ENCODE assay signal across 21 mouse cellular contexts in genomic region chr5:133171266-133171665, GRCm38 (mm10).
A peak's percentile ranks its signal among the peaks of the same experiment; 100 is the strongest.
DNase-seq lines count a peak whose midpoint lies in the region; TF ChIP-seq lines count a peak whose summit lies in the region.
"Had no signal": no experiment of that assay in that cellular context is flagged by ENCODE, and none has a peak within 500 bp of the region (broad histone marks: within the 10 kb centered on the region; RNA-seq: fewer than 3 reads in every experiment).

No protein-coding gene starts in this region.

- H3K4me3 ChIP-seq in heart, adult 2 months = no peak overlapping the region
- H3K4me3 ChIP-seq: heart, embryonic 15.5 days; hindbrain, embryonic 13.5 days had no signal

- H3K27ac ChIP-seq in heart, adult 2 months = no peak overlapping the region
- H3K27ac ChIP-seq: heart, embryonic 15.5 days; hindbrain, embryonic 13.5 days had no signal

- no peaks in the 10 kb centered on the region for H3K36me3 ChIP-seq in heart, adult 2 months (ENCODE audit: control insufficient read depth, insufficient read depth, low read length)
- H3K36me3 ChIP-seq: G1E; heart, embryonic 15.5 days; hindbrain, embryonic 13.5 days had no signal

- no peak for TF ChIP-seq EP300 in heart, adult 2 months (IDR thresholded peaks at IDR 0.05; ENCODE audit: insufficient read depth, low read depth, low read length)

- peaks cover 2% of the 10 kb centered on the region; the same call in 1 of the 2 replicates for H3K4me1 ChIP-seq in heart, adult 2 months (ENCODE audit: control insufficient read depth, insufficient read depth, low read length)

- H3K79me2 ChIP-seq in heart, adult 2 months (replicated peaks; ENCODE audit: control insufficient read depth, insufficient read depth, low read length) = no peaks in the 10 kb centered on the region

- no peak overlapping the region for H3K9ac ChIP-seq in heart, adult 2 months (ENCODE audit: low read depth, low read length)
- H3K9ac ChIP-seq: heart, embryonic 15.5 days; hindbrain, embryonic 13.5 days had no signal

- 87% methylated on average over 1 of the region's 1 CpGs for WGBS in heart, adult 2 months

- no peak for TF ChIP-seq CTCF in heart, adult 2 months (IDR thresholded peaks at IDR 0.05)

- intact Hi-C loops in heart, adult 2 months (cut with DNase I) = no loop called here
- intact Hi-C loops in gastrocnemius, postnatal 14 days (cut with DNase I; ENCODE audit: low total_unique reads) = no loop called here

- no peak for TF ChIP-seq POLR2A in heart, adult 2 months (IDR thresholded peaks at IDR 0.05; ENCODE audit: insufficient read depth, low read depth, low read length)

- peak; percentile 10 for DNase-seq in embryo, embryonic 10.5 days (ENCODE audit: low spot score)
- DNase-seq in embryo, embryonic 9.5 days (ENCODE audit: extremely low spot score) = no peak
- DNase-seq in heart, adult 11 months = peak; percentile 41
- no peak for DNase-seq in heart, adult 2 months
- DNase-seq in MN1 (ENCODE audit: low spot score) = peak; percentile 29
- peak; percentile 9 for DNase-seq in forelimb bud, embryonic 11.5 days (ENCODE audit: low read depth, low spot score)
- DNase-seq in gastrocnemius, postnatal 14 days = no peak
- DNase-seq: adrenal gland, adult 2 months; adrenal gland, postnatal 25 days; B cell, adult 2 months; cerebellum, adult 11 months; cerebellum, adult 8-10 months; cerebellum, postnatal 14 days; gastrocnemius, postnatal 25 days; heart, adult 18-20 months; heart, postnatal 14 days; kidney, adult 8-10 months had no signal

- no peaks in the 10 kb centered on the region for H3K27me3 ChIP-seq in heart, adult 2 months (ENCODE audit: control insufficient read depth, insufficient read depth, low read length)
- H3K27me3 ChIP-seq: heart, embryonic 15.5 days; hindbrain, embryonic 13.5 days; Patski had no signal

Comparison
In these comparisons a context has a peak if more than half of its experiments do, and no peak if none do; other contexts are left out.
1. DNase-seq: peak in embryo, embryonic 10.5 days (single experiment), heart, adult 11 months (single experiment), MN1 (single experiment) and forelimb bud, embryonic 11.5 days (single experiment); none in embryo, embryonic 9.5 days (single experiment), heart, adult 2 months (0 of 2) and gastrocnemius, postnatal 14 days (single experiment).